ENCODE assay signal across 15 mouse cellular contexts in genomic region chr1:155605391-155606155, GRCm38 (mm10). TPM values are rescaled to one million over a fixed set of nuclear protein-coding genes. Genes with fewer than 3 reads are reported as not detected.
DNase-seq lines count a peak whose midpoint lies in the region; ATAC-seq lines count a peak whose summit lies in the region.
"Had no signal": no experiment of that assay in that cellular context is flagged by ENCODE, and none has a peak within 500 bp of the region (broad histone marks: within the 10 kb centered on the region; RNA-seq: fewer than 3 reads in every experiment).

No protein-coding gene starts in this region.

- 0 out of 2 replicates have a peak, but pooled peaks cover 6% of the 10 kb centered on the region for H3K4me1 ChIP-seq in neural tube, embryonic 11.5 days (ENCODE audit: control insufficient read depth, insufficient read depth, low read length)
- H3K4me1 ChIP-seq in hindbrain, embryonic 11.5 days (replicated peaks; ENCODE audit: control insufficient read depth, insufficient read depth, low read length), result no peaks in the 10 kb centered on the region; the same call in none of the 2 replicates
- peaks cover 18% of the 10 kb centered on the region for H3K4me1 ChIP-seq in midbrain, embryonic 14.5 days (ENCODE audit: control insufficient read depth, insufficient read depth, low read length)
- H3K4me1 ChIP-seq: limb, embryonic 15.5 days had no signal

- DNase-seq in neural tube, embryonic 11.5 days (ENCODE audit: low spot score), result peak; percentile 25
- no peak for DNase-seq in neural tube, embryonic 10.5 days (ENCODE audit: extremely low spot score, low spot score)
- DNase-seq in hindbrain, embryonic 11.5 days (ENCODE audit: low spot score), result peak; percentile 56
- DNase-seq in midbrain, embryonic 14.5 days, result peak; percentile 82
- DNase-seq in retina, postnatal 7 days (ENCODE audit: low read depth, low spot score), result peak; percentile 40
- DNase-seq in testis, postnatal 10 days (ENCODE audit: low spot score), result no peak
- DNase-seq in spleen, adult 18-20 months, result no peak
- DNase-seq: cerebellum, adult 18-20 months; heart, postnatal 36 days; kidney, adult 18-20 months had no signal

- no peaks in the 10 kb centered on the region for H3K36me3 ChIP-seq in neural tube, embryonic 11.5 days (ENCODE audit: control insufficient read depth, insufficient read depth, low read length)
- no peaks in the 10 kb centered on the region for H3K36me3 ChIP-seq in hindbrain, embryonic 11.5 days (ENCODE audit: control insufficient read depth, insufficient read depth, low read length)
- no peaks in the 10 kb centered on the region for H3K36me3 ChIP-seq in midbrain, embryonic 14.5 days (ENCODE audit: control insufficient read depth, insufficient read depth, low read length)
- H3K36me3 ChIP-seq: limb, embryonic 15.5 days had no signal

- ATAC-seq in neural tube, embryonic 11.5 days (ENCODE audit: insufficient read depth, low FRiP score, low TSS enrichment), result peak; percentile 48
- peak; percentile 84 for ATAC-seq in hindbrain, embryonic 11.5 days (ENCODE audit: low FRiP score)
- peak; percentile 87 for ATAC-seq in midbrain, embryonic 14.5 days (ENCODE audit: low FRiP score, low TSS enrichment)
- no peak for ATAC-seq in frontal cortex, adult (ENCODE audit: low TSS enrichment)

- WGBS in neural tube, embryonic 11.5 days, result 44% methylated on average over 11 of the region's 11 CpGs
- 42% methylated on average over 11 of the region's 11 CpGs for WGBS in hindbrain, embryonic 11.5 days
- WGBS in midbrain, embryonic 14.5 days, result 15% methylated on average over 11 of the region's 11 CpGs

- H3K9ac ChIP-seq in neural tube, embryonic 11.5 days (ENCODE audit: low read length), result no peak overlapping the region
- no peak overlapping the region for H3K9ac ChIP-seq in hindbrain, embryonic 11.5 days (ENCODE audit: low read depth, low read length)
- H3K9ac ChIP-seq in midbrain, embryonic 14.5 days (replicated peaks; ENCODE audit: low read length), result 0 out of 2 replicates have a peak overlapping the region, but pooled peaks have one; percentile 0
- H3K9ac ChIP-seq: limb, embryonic 15.5 days; lung, embryonic 14.5 days had no signal

- no peak overlapping the region for H3K4me2 ChIP-seq in neural tube, embryonic 11.5 days (ENCODE audit: low read depth)
- no peak overlapping the region for H3K4me2 ChIP-seq in hindbrain, embryonic 11.5 days (replicated peaks; ENCODE audit: low read depth, low read length)
- H3K4me2 ChIP-seq in midbrain, embryonic 14.5 days (ENCODE audit: low read length), result peak overlapping the region; percentile 18
- H3K4me2 ChIP-seq: heart, embryonic 11.5 days; limb, embryonic 15.5 days; lung, embryonic 14.5 days had no signal

- no peaks in the 10 kb centered on the region for H3K27me3 ChIP-seq in neural tube, embryonic 11.5 days (ENCODE audit: control insufficient read depth, insufficient read depth, low read length)
- no peaks in the 10 kb centered on the region for H3K27me3 ChIP-seq in hindbrain, embryonic 11.5 days (ENCODE audit: control insufficient read depth, insufficient read depth, low read length)
- H3K27me3 ChIP-seq in midbrain, embryonic 14.5 days (ENCODE audit: control insufficient read depth, insufficient read depth, low read length), result no peaks in the 10 kb centered on the region
- H3K27me3 ChIP-seq: limb, embryonic 15.5 days had no signal

- H3K27ac ChIP-seq in neural tube, embryonic 11.5 days (ENCODE audit: low read depth, low read length), result no peak overlapping the region
- H3K27ac ChIP-seq in hindbrain, embryonic 11.5 days (ENCODE audit: low read depth, low read length), result no peak overlapping the region
- peak overlapping the region; percentile 46; the same call in 1 of the 2 replicates for H3K27ac ChIP-seq in midbrain, embryonic 14.5 days (replicated peaks; ENCODE audit: low read depth, low read length)
- H3K27ac ChIP-seq: limb, embryonic 15.5 days had no signal

- H3K9me3 ChIP-seq in neural tube, embryonic 11.5 days (ENCODE audit: control insufficient read depth, low read length), result no peaks in the 10 kb centered on the region
- H3K9me3 ChIP-seq in hindbrain, embryonic 11.5 days (ENCODE audit: control insufficient read depth, low read length), result no peaks in the 10 kb centered on the region
- H3K9me3 ChIP-seq in midbrain, embryonic 14.5 days (ENCODE audit: control insufficient read depth, low read length), result no peaks in the 10 kb centered on the region
- H3K9me3 ChIP-seq: G1E; limb, embryonic 15.5 days had no signal

- no peak overlapping the region for H3K4me3 ChIP-seq in neural tube, embryonic 11.5 days (ENCODE audit: low read depth, low read length)
- no peak overlapping the region for H3K4me3 ChIP-seq in hindbrain, embryonic 11.5 days (ENCODE audit: low read depth, low read length)
- H3K4me3 ChIP-seq in midbrain, embryonic 14.5 days (replicated peaks; ENCODE audit: low read depth, low read length), result no peak overlapping the region
- H3K4me3 ChIP-seq: limb, embryonic 15.5 days had no signal

RNA-seq across cellular contexts. Expression of gene Acbd6, which starts 47.7 kb away (rescaled TPM):
- 72.3 and 82.6 TPM in 2 replicates for polyA plus RNA-seq in neural tube, embryonic 11.5 days (2014; fragmentation: Nextera tagmentation; extraction: Ambion mirVana)
- polyA plus RNA-seq in hindbrain, embryonic 11.5 days (2014; fragmentation: Nextera tagmentation; extraction: Ambion mirVana), result 70.9 and 79.9 TPM in 2 replicates
- 91.8 and 98.1 TPM in 2 replicates for polyA plus RNA-seq in midbrain, embryonic 14.5 days (2014; fragmentation: Nextera tagmentation; extraction: Ambion mirVana)

Comparison
In these comparisons a context has a peak if more than half of its experiments do, and no peak if none do; other contexts are left out.
1. DNase-seq: peak in neural tube, embryonic 11.5 days (single experiment), hindbrain, embryonic 11.5 days (single experiment), midbrain, embryonic 14.5 days (single experiment) and retina, postnatal 7 days (single experiment); none in neural tube, embryonic 10.5 days (single experiment), testis, postnatal 10 days (single experiment) and spleen, adult 18-20 months (0 of 2).